Comparison of ENCODE assay signal across 8 mouse cellular contexts in the genomic region with DNA sequence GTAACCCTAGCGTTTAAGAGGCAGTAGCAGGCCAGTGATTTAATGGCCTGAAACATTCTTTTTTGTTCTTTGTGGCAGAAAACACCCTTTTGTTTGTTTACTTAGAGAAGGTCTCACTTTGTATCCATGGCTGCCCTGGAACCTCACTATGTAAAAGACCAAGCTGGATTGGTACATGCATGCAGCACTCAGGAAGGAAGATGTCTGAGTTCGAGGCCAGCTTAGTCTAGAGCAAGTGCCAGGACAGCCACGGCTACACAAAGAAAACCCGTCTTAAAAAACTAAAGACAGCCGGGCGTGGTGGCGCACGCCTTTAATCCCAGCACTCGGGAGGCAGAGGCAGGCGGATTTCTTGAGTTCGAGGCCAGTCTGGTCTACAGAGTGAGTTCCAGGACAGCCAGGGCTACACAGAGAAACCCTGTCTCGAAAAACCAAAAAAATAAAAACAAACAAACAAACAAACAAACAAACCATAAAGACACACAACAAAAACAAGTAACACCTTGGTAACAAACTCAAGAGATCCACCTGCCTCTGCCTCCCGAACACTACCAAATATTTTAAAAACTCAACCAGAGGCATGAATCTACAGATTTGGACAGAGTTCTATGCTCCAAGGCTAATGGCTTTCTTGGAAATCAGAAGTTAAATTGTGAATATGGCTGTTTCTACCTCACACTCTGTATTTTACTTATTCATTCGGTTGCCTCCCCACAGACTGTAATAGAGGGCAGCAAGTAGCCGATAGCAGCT. TPM values are rescaled to one million over a fixed set of nuclear protein-coding genes. Genes with fewer than 3 reads are reported as not detected.
DNase-seq lines count a peak whose midpoint lies in the region; ATAC-seq and TF ChIP-seq lines count a peak whose summit lies in the region.

No protein-coding gene starts in this region.

- peaks cover 5% of the 10 kb centered on the region for H3K36me3 ChIP-seq in intestine, embryonic 14.5 days (ENCODE audit: control insufficient read depth, insufficient read depth, low read length)
- H3K36me3 ChIP-seq in neural tube, embryonic 13.5 days: 0 out of 2 replicates have a peak, but pooled peaks cover 3% of the 10 kb centered on the region

- H3K9me3 ChIP-seq in intestine, embryonic 14.5 days (ENCODE audit: control insufficient read depth, low read length): no peaks in the 10 kb centered on the region
- no peaks in the 10 kb centered on the region for H3K9me3 ChIP-seq in neural tube, embryonic 13.5 days

- no peak for DNase-seq in lung, adult 2 months
- no peak for DNase-seq in lung, postnatal 14 days
- no peak for DNase-seq in intestine, embryonic 14.5 days (ENCODE audit: low spot score)
- DNase-seq in spleen, postnatal 4 days (ENCODE audit: low spot score in 2 of 2): no peak
- DNase-seq in layer of hippocampus, postnatal 10 days (ENCODE audit: low spot score in 2 of 2): no peak
- DNase-seq in embryo, embryonic 10 days (ENCODE audit: low spot score): no peak

- ATAC-seq in intestine, embryonic 14.5 days (replicated peaks; ENCODE audit: low FRiP score, low TSS enrichment, low read depth): no peak
- ATAC-seq in neural tube, embryonic 13.5 days (ENCODE audit: low read depth): no peak

- peaks cover 8% of the 10 kb centered on the region for H3K4me1 ChIP-seq in lung, adult 2 months (ENCODE audit: control insufficient read depth, insufficient read depth, low read length)
- 0 out of 2 replicates have a peak, but pooled peaks cover 2% of the 10 kb centered on the region for H3K4me1 ChIP-seq in cortical plate, adult 2 months (ENCODE audit: control insufficient read depth, insufficient read depth, low read length)
- H3K4me1 ChIP-seq in intestine, embryonic 14.5 days (replicated peaks; ENCODE audit: control insufficient read depth, insufficient read depth, low read length): peaks cover 12% of the 10 kb centered on the region; the same call in 1 of the 2 replicates
- H3K4me1 ChIP-seq in neural tube, embryonic 13.5 days (replicated peaks): peaks cover 35% of the 10 kb centered on the region

- H3K27me3 ChIP-seq in intestine, embryonic 14.5 days (replicated peaks; ENCODE audit: control insufficient read depth, insufficient read depth, low read length): no peaks in the 10 kb centered on the region
- no peaks in the 10 kb centered on the region for H3K27me3 ChIP-seq in neural tube, embryonic 13.5 days

- 64% methylated on average over 15 of the region's 15 CpGs for WGBS in lung, adult 2 months
- 72% methylated on average over 15 of the region's 15 CpGs for WGBS in intestine, embryonic 14.5 days
- WGBS in neural tube, embryonic 13.5 days: 72% methylated on average over 15 of the region's 15 CpGs

- peak overlapping the region; percentile 85 for H3K4me3 ChIP-seq in lung, adult 2 months (replicated peaks; ENCODE audit: extremely low read depth, low read depth, low read length)
- peak overlapping the region; percentile 50 for H3K4me3 ChIP-seq in cortical plate, adult 2 months (ENCODE audit: insufficient read depth, low read length)
- peak overlapping the region; percentile 86 for H3K4me3 ChIP-seq in intestine, embryonic 14.5 days (ENCODE audit: low read depth, low read length)
- H3K4me3 ChIP-seq in neural tube, embryonic 13.5 days: peak overlapping the region; percentile 77

- peak overlapping the region; percentile 67 for H3K9ac ChIP-seq in intestine, embryonic 14.5 days (ENCODE audit: low read length)
- peak overlapping the region; percentile 75 for H3K9ac ChIP-seq in neural tube, embryonic 13.5 days

- no peak for TF ChIP-seq CTCF in lung, adult 2 months (IDR thresholded peaks at IDR 0.05; ENCODE audit: insufficient read depth, low read length)
- no peak for TF ChIP-seq CTCF in cortical plate, adult 2 months (IDR thresholded peaks at IDR 0.05; ENCODE audit: extremely low read depth, insufficient read depth, low read length)

- TF ChIP-seq POLR2A in lung, adult 2 months (IDR thresholded peaks at IDR 0.05; ENCODE audit: borderline replicate concordance, extremely low read depth, low read depth, low read length): no peak
- TF ChIP-seq POLR2A in cortical plate, adult 2 months (IDR thresholded peaks at IDR 0.05; ENCODE audit: extremely low read depth, insufficient read depth, low read length): no peak

- H3K4me2 ChIP-seq in intestine, embryonic 14.5 days (ENCODE audit: low read length): peak overlapping the region; percentile 69
- H3K4me2 ChIP-seq in neural tube, embryonic 13.5 days: peak overlapping the region; percentile 88

- peak overlapping the region; percentile 81 for H3K27ac ChIP-seq in cortical plate, adult 2 months (ENCODE audit: insufficient read depth, low read length)
- H3K27ac ChIP-seq in intestine, embryonic 14.5 days (ENCODE audit: low read depth): peak overlapping the region; percentile 96
- peak overlapping the region; percentile 96 for H3K27ac ChIP-seq in neural tube, embryonic 13.5 days (replicated peaks)

RNA-seq across cellular contexts. Expression of a gene that starts 0.9 kb away (rescaled TPM):
- polyA plus RNA-seq in lung, adult 2 months (2012; rRNA removed): 37.7 and 38.6 TPM in 2 replicates
- polyA plus RNA-seq in cortical plate, adult 2 months (2012; rRNA removed): 77.3 and 80.3 TPM in 2 replicates
- 92.6 and 96.3 TPM in 2 replicates for polyA plus RNA-seq in intestine, embryonic 14.5 days (2014; fragmentation: Nextera tagmentation; extraction: Ambion mirVana)
- polyA plus RNA-seq in neural tube, embryonic 13.5 days (2015; fragmentation: Nextera tagmentation; extraction: Ambion mirVana): 149 and 160 TPM in 2 replicates
- 100 to 1,000 TPM; 122 to 123 TPM for total RNA-seq in layer of hippocampus, postnatal 10 days (2021)

RNA-seq across cellular contexts. Expression of a gene that starts 22.4 kb away (rescaled TPM):
- polyA plus RNA-seq in lung, adult 2 months (2012; rRNA removed): 47.8 and 58.7 TPM in 2 replicates
- polyA plus RNA-seq in cortical plate, adult 2 months (2012; rRNA removed): 27.6 and 29.1 TPM in 2 replicates
- 20.8 and 23.3 TPM in 2 replicates for polyA plus RNA-seq in intestine, embryonic 14.5 days (2014; fragmentation: Nextera tagmentation; extraction: Ambion mirVana)
- polyA plus RNA-seq in neural tube, embryonic 13.5 days (2015; fragmentation: Nextera tagmentation; extraction: Ambion mirVana): 22.7 and 23.5 TPM in 2 replicates
- 10 to 100 TPM; 11.3 to 12.3 TPM for total RNA-seq in layer of hippocampus, postnatal 10 days (2021)

RNA-seq across cellular contexts. Expression of a gene that starts 22.5 kb away (rescaled TPM):
- 23.6 and 24.3 TPM in 2 replicates for polyA plus RNA-seq in lung, adult 2 months (2012; rRNA removed)
- 50.4 and 53.2 TPM in 2 replicates for polyA plus RNA-seq in cortical plate, adult 2 months (2012; rRNA removed)
- 32.7 and 32.9 TPM in 2 replicates for polyA plus RNA-seq in intestine, embryonic 14.5 days (2014; fragmentation: Nextera tagmentation; extraction: Ambion mirVana)
- polyA plus RNA-seq in neural tube, embryonic 13.5 days (2015; fragmentation: Nextera tagmentation; extraction: Ambion mirVana): 54.6 and 58.4 TPM in 2 replicates
- 10 to 100 TPM; 53.7 to 54.6 TPM for total RNA-seq in layer of hippocampus, postnatal 10 days (2021)
